Mouse (Mus musculus): ENCODE measurements around the gene Gm14226.

GRCm38 (mm10) chr2:155072353-155073145, 54.5 kb downstream of the Gm14226 start:
- TF ChIP-seq EP300 (IDR thresholded peaks at IDR 0.05) (no peak), CTCF (IDR thresholded peaks at IDR 0.05) (no peak)
